Mouse (Mus musculus): ENCODE data around the gene 1700011M02Rik.
A peak's percentile ranks its signal among the peaks of the same experiment; 100 is the strongest.

GRCm38 (mm10) chrX:102933571-102934394 lies 25.1 kb downstream of the 1700011M02Rik start:
- TF ChIP-seq POLR2A (IDR thresholded peaks at IDR 0.05; ENCODE audit: extremely low read depth, insufficient read depth, low read length), result no peak
- TF ChIP-seq CTCF (IDR thresholded peaks at IDR 0.05; ENCODE audit: low read depth, low read length), result peak; percentile 56; the same call in 1 of the 2 replicates
